In genomic region chr4:88424563-88424962, GRCm38 (mm10) we compare ENCODE assay signal across 17 mouse cellular contexts. TPM values are rescaled to one million over a fixed set of nuclear protein-coding genes. Genes with fewer than 3 reads are reported as not detected.
DNase-seq lines count a peak whose midpoint lies in the region; TF ChIP-seq lines count a peak whose summit lies in the region.
"Had no signal": no experiment of that assay in that cellular context is flagged by ENCODE, and none has a peak within 500 bp of the region (broad histone marks: within the 10 kb centered on the region; RNA-seq: fewer than 3 reads in every experiment).

No protein-coding gene starts in this region.

- no peak for TF ChIP-seq CTCF in MEL (IDR thresholded peaks at IDR 0.05 in 2 of 3, conservative IDR thresholded peaks at IDR 0.05 in 1 of 3; ENCODE audit: control insufficient read depth in 1 of 3, insufficient read depth in 1 of 3, low read depth in 2 of 3, low read length in 3 of 3, poor library complexity in 1 of 3, severe bottlenecking in 1 of 3)

- H3K27me3 ChIP-seq in MEL (ENCODE audit: control insufficient read depth in 1 of 2, insufficient read depth in 2 of 2, low read length in 2 of 2) = no peaks in the 10 kb centered on the region
- H3K27me3 ChIP-seq: CH12.LX, Patski had no signal

- no peak overlapping the region for H3K27ac ChIP-seq in MEL (ENCODE audit: control insufficient read depth, low read depth, low read length)

- H3K36me3 ChIP-seq in MEL (ENCODE audit: control insufficient read depth in 1 of 2, insufficient read depth in 2 of 2, low read length in 2 of 2) = peaks cover 0 to 26% of the 10 kb centered on the region in 2 experiments; a peak in 2 of 4 replicates
- H3K36me3 ChIP-seq: G1E had no signal

- no peaks in the 10 kb centered on the region for H3K9me3 ChIP-seq in MEL (replicated peaks; ENCODE audit: insufficient read depth, low read length)
- H3K9me3 ChIP-seq: G1E had no signal

- DNase-seq in MEL (ENCODE audit: low read depth, low spot score) = peak; percentile 26
- no peak for DNase-seq in heart, postnatal 10 days
- DNase-seq: adrenal gland, adult 2 months; adrenal gland, adult 8-10 months; adrenal gland, postnatal 10 days; adrenal gland, postnatal 14 days; adrenal gland, postnatal 25 days; adrenal gland, postnatal 36 days; B cell, adult 2 months; cerebellum, adult 11 months; cerebellum, adult 11-12 months; cerebellum, adult 18-20 months; cerebellum, adult 2 months; cerebellum, adult 8-10 months had no signal

- no peaks in the 10 kb centered on the region for H3K79me2 ChIP-seq in MEL (ENCODE audit: control insufficient read depth, insufficient read depth, low read length, poor library complexity)

- H3K4me3 ChIP-seq in MEL (ENCODE audit: control insufficient read depth in 1 of 2, insufficient read depth in 1 of 2, low read depth in 2 of 2, low read length in 2 of 2) = no peak overlapping the region

- H3K9ac ChIP-seq in MEL (ENCODE audit: control insufficient read depth, low read depth, low read length, poor library complexity, severe bottlenecking) = no peak overlapping the region

- TF ChIP-seq EP300 in MEL (IDR thresholded peaks at IDR 0.05; ENCODE audit: low read depth in 1 of 2, low read length in 2 of 2) = peak; percentile 57 to 75; a peak in 3 of 4 replicates

- no peak for TF ChIP-seq POLR2A in MEL (IDR thresholded peaks at IDR 0.05; ENCODE audit: control insufficient read depth in 1 of 2, insufficient read depth in 1 of 2, low read depth in 1 of 2, low read length in 2 of 2, poor library complexity in 1 of 2)

- H3K4me1 ChIP-seq in MEL (ENCODE audit: control insufficient read depth in 1 of 2, insufficient read depth in 2 of 2, low read length in 2 of 2) = peaks cover 0 to 8% of the 10 kb centered on the region in 2 experiments; a peak in 2 of 4 replicates

- intact Hi-C loops in heart, postnatal 10 days (cut with DNase I) = no loop called here

- no peak for TF ChIP-seq RAD21 in MEL (IDR thresholded peaks at IDR 0.05; ENCODE audit: low read depth, low read length)

TF ChIP-seq in MEL, 35 proteins besides CTCF, POLR2A, EP300 and RAD21:
- TF ChIP-seq ELF1 (IDR thresholded peaks at IDR 0.05; ENCODE audit: low read depth, low read length) (no peak), ZNF384 (IDR thresholded peaks at IDR 0.05; ENCODE audit: low read depth, low read length) (peak; percentile 78), MAX (IDR thresholded peaks at IDR 0.05; ENCODE audit: low read length) (no peak), MXI1 (IDR thresholded peaks at IDR 0.05; ENCODE audit: low read depth, low read length) (no peak), SIN3A (IDR thresholded peaks at IDR 0.05; ENCODE audit: low read length) (no peak), USF1 (IDR thresholded peaks at IDR 0.05; ENCODE audit: low read depth, low read length) (no peak), MYB (IDR thresholded peaks at IDR 0.05; ENCODE audit: low read depth, low read length) (no peak), HCFC1 (IDR thresholded peaks at IDR 0.05; ENCODE audit: low read depth, low read length) (no peak), NRF1 (IDR thresholded peaks at IDR 0.05; ENCODE audit: insufficient read depth, low read depth, low read length, poor library complexity, severe bottlenecking) (no peak), E2F4 (IDR thresholded peaks at IDR 0.05; ENCODE audit: borderline replicate concordance, low read depth, low read length) (no peak), ETS1 (IDR thresholded peaks at IDR 0.05; ENCODE audit: low read depth, low read length) (peak; percentile 36; the same call in 1 of the 2 replicates), TCF12 (IDR thresholded peaks at IDR 0.05; ENCODE audit: low read depth, low read length) (0 out of 2 replicates have a peak, but pooled peaks have one; percentile 18), MAZ (IDR thresholded peaks at IDR 0.05; ENCODE audit: low read depth, low read length) (no peak), USF2 (IDR thresholded peaks at IDR 0.05; ENCODE audit: borderline replicate concordance in 1 of 2, insufficient read depth in 1 of 2, low read depth in 1 of 2, low read length in 2 of 2) (no peak), ZC3H11A (IDR thresholded peaks at IDR 0.05; ENCODE audit: low read depth, low read length) (no peak), MEF2A (IDR thresholded peaks at IDR 0.05; ENCODE audit: extremely low read depth, insufficient replicate concordance, low read depth, low read length, poor library complexity, severe bottlenecking) (no peak), MYC (IDR thresholded peaks at IDR 0.05; ENCODE audit: low read depth, low read length) (no peak), TBP (IDR thresholded peaks at IDR 0.05; ENCODE audit: low read depth, low read length) (no peak), GABPA (IDR thresholded peaks at IDR 0.05; ENCODE audit: low read depth, low read length) (no peak), MAFK (IDR thresholded peaks at IDR 0.05; ENCODE audit: borderline replicate concordance, low read depth, low read length) (no peak), GATA1 (IDR thresholded peaks at IDR 0.05; ENCODE audit: low read depth, low read length) (peak; percentile 74), CHD1 (IDR thresholded peaks at IDR 0.05; ENCODE audit: low read depth, low read length) (no peak), UBTF (IDR thresholded peaks at IDR 0.05; ENCODE audit: borderline replicate concordance, insufficient read depth, low read depth, low read length) (no peak), TAL1 (IDR thresholded peaks at IDR 0.05; ENCODE audit: low read length) (0 out of 2 replicates have a peak, but pooled peaks have one; percentile 20)

RNA-seq across cellular contexts. Expression of gene Hacd4, which starts 14.2 kb away (rescaled TPM):
- total RNA-seq in MEL (2012; rRNA removed) = 0.19 and 0.39 TPM in 2 replicates
- polyA plus RNA-seq in MEL (2012; ENCODE audit: insufficient read depth in 1 of 2, insufficient read length in 2 of 2, low read depth in 1 of 2, low replicate concordance in 2 of 2, missing spikeins in 1 of 2) = under 1 TPM in 1 of 2 experiments, not detected in 1; 0.64 TPM
- total RNA-seq in heart, postnatal 10 days (2021) = 1 to 10 TPM; 4.9 to 6.0 TPM
- polyA plus RNA-seq: G1E had no signal
